Mouse (Mus musculus): ENCODE results near the gene Gm28729. TPM values are rescaled to one million over a fixed set of nuclear protein-coding genes. Genes with fewer than 3 reads are reported as not detected.
"Not testable (repeated sequence)": the region's sequence is repeated elsewhere in the genome, so short reads cannot be mapped to it uniquely, and the experiment has no call there.

Gm28729 gene
- polyA plus RNA-seq, 1 experiment from 2014 or later = not detected

- Histone ChIP-seq H3K9ac (peak overlapping the region; percentile 67), H3K27ac (replicated peaks) (0 out of 2 replicates have a peak overlapping the region, but pooled peaks have one; percentile 15)
Observed at GRCm38 (mm10) chr9:96536895-96537614, 12.0 kb upstream of the Gm28729 start.

GRCm38 (mm10) chr9:96536093-96536492, 11.0 kb upstream of the Gm28729 start:
- not testable (repeated sequence) for ATAC-seq (ENCODE audit: low read depth); H3K4me2 ChIP-seq; H3K9me3 ChIP-seq; H3K4me3 ChIP-seq; H3K36me3 ChIP-seq; H3K27ac ChIP-seq (replicated peaks); H3K27me3 ChIP-seq; H3K9ac ChIP-seq
- 89% methylated on average over 4 of the region's 4 CpGs for WGBS
- peaks cover 12% of the 10 kb centered on the region for H3K4me1 ChIP-seq (replicated peaks)

More at GRCm38 (mm10) chr9:96536895-96537614, 12.0 kb upstream of the Gm28729 start:
- H3K4me3 ChIP-seq = peak overlapping the region; percentile 34
- peak; percentile 76 for ATAC-seq (ENCODE audit: low read depth)
- peaks cover 11% of the 10 kb centered on the region for H3K4me1 ChIP-seq (replicated peaks)
- peaks cover 12% of the 10 kb centered on the region for H3K36me3 ChIP-seq
- no peaks in the 10 kb centered on the region for H3K9me3 ChIP-seq
- WGBS = 22% methylated on average over 37 of the region's 37 CpGs
- H3K4me2 ChIP-seq = peak overlapping the region; percentile 60
- H3K27me3 ChIP-seq = no peaks in the 10 kb centered on the region

GRCm38 (mm10) chr9:96535431-96535830, 10.4 kb upstream of the Gm28729 start:
- Histone ChIP-seq H3K27me3 (no peaks in the 10 kb centered on the region), H3K4me1 (replicated peaks) (peaks cover 18% of the 10 kb centered on the region), H3K4me3 (no peak overlapping the region), H3K9ac (no peak overlapping the region), H3K27ac (replicated peaks) (no peak overlapping the region), H3K9me3 (no peaks in the 10 kb centered on the region), H3K36me3 (no peaks in the 10 kb centered on the region), H3K4me2 (no peak overlapping the region)
- ATAC-seq (ENCODE audit: low read depth) = no peak
- WGBS = 89% methylated on average over 6 of the region's 6 CpGs

- Histone ChIP-seq H3K9me3 (no peaks in the 10 kb centered on the region), H3K36me3 (no peaks in the 10 kb centered on the region), H3K27me3 (no peaks in the 10 kb centered on the region), H3K4me3 (no peak overlapping the region), H3K4me1 (replicated peaks) (peaks cover 26% of the 10 kb centered on the region), H3K9ac (no peak overlapping the region), H3K27ac (replicated peaks) (no peak overlapping the region), H3K4me2 (no peak overlapping the region)
- WGBS = 92% methylated on average over 4 of the region's 4 CpGs
- no peak for ATAC-seq (ENCODE audit: low read depth)
Observed at GRCm38 (mm10) chr9:96534256-96534655, 9.2 kb upstream of the Gm28729 start.

GRCm38 (mm10) chr9:96533476-96533875, 8.4 kb upstream of the Gm28729 start:
- H3K36me3 ChIP-seq = no peaks in the 10 kb centered on the region
- H3K9ac ChIP-seq = no peak overlapping the region
- H3K4me2 ChIP-seq = no peak overlapping the region
- H3K4me1 ChIP-seq (replicated peaks) = peaks cover 26% of the 10 kb centered on the region
- WGBS = 81% methylated on average over 6 of the region's 6 CpGs
- H3K27me3 ChIP-seq = no peaks in the 10 kb centered on the region
- ATAC-seq (ENCODE audit: low read depth) = no peak
- no peak overlapping the region for H3K4me3 ChIP-seq
- no peaks in the 10 kb centered on the region for H3K9me3 ChIP-seq
- H3K27ac ChIP-seq (replicated peaks) = no peak overlapping the region

- Histone ChIP-seq H3K4me3 (no peak overlapping the region), H3K27me3 (no peaks in the 10 kb centered on the region), H3K9me3 (no peaks in the 10 kb centered on the region), H3K36me3 (no peaks in the 10 kb centered on the region), H3K4me1 (replicated peaks) (peaks cover 25% of the 10 kb centered on the region), H3K27ac (replicated peaks) (no peak overlapping the region), H3K9ac (no peak overlapping the region), H3K4me2 (no peak overlapping the region)
- no peak for ATAC-seq (ENCODE audit: low read depth)
- 84% methylated on average over 4 of the region's 4 CpGs for WGBS
Observed at GRCm38 (mm10) chr9:96532531-96532930, 7.5 kb upstream of the Gm28729 start.

- Histone ChIP-seq H3K4me2 (peak overlapping the region; percentile 46), H3K36me3 (no peaks in the 10 kb centered on the region), H3K4me3 (peak overlapping the region; percentile 21), H3K27ac (replicated peaks) (0 out of 2 replicates have a peak overlapping the region, but pooled peaks have one; percentile 23), H3K4me1 (replicated peaks) (peaks cover 14% of the 10 kb centered on the region), H3K9ac (no peak overlapping the region), H3K27me3 (no peaks in the 10 kb centered on the region; the same call in 1 of the 2 replicates), H3K9me3 (no peaks in the 10 kb centered on the region)
- 19% methylated on average over 11 of the region's 11 CpGs for WGBS
- ATAC-seq (ENCODE audit: low read depth) = peak; percentile 78; the same call in 1 of the 2 replicates
Observed at GRCm38 (mm10) chr9:96530674-96531081, 5.6 kb upstream of the Gm28729 start.

GRCm38 (mm10) chr9:96529961-96530673, 5.1 kb upstream of the Gm28729 start:
- Histone ChIP-seq H3K4me1 (replicated peaks) (peaks cover 14% of the 10 kb centered on the region), H3K9ac (no peak overlapping the region), H3K4me2 (peak overlapping the region; percentile 46), H3K4me3 (peak overlapping the region; percentile 21), H3K27ac (replicated peaks) (0 out of 2 replicates have a peak overlapping the region, but pooled peaks have one; percentile 13), H3K9me3 (no peaks in the 10 kb centered on the region), H3K36me3 (no peaks in the 10 kb centered on the region), H3K27me3 (no peaks in the 10 kb centered on the region; the same call in 1 of the 2 replicates)
- 47% methylated on average over 10 of the region's 10 CpGs for WGBS
- ATAC-seq (ENCODE audit: low read depth) = no peak

- H3K36me3 ChIP-seq = no peaks in the 10 kb centered on the region
- no peak overlapping the region for H3K9ac ChIP-seq
- H3K4me3 ChIP-seq = no peak overlapping the region
- H3K4me2 ChIP-seq = no peak overlapping the region
- H3K27me3 ChIP-seq = no peaks in the 10 kb centered on the region; the same call in 1 of the 2 replicates
- H3K4me1 ChIP-seq (replicated peaks) = peaks cover 13% of the 10 kb centered on the region
- 89% methylated on average over 4 of the region's 4 CpGs for WGBS
- no peaks in the 10 kb centered on the region for H3K9me3 ChIP-seq
- H3K27ac ChIP-seq (replicated peaks) = no peak overlapping the region
- ATAC-seq (ENCODE audit: low read depth) = no peak
Observed at GRCm38 (mm10) chr9:96526011-96526410, 947 bp upstream of the Gm28729 start.

- Histone ChIP-seq H3K9ac (no peak overlapping the region), H3K36me3 (no peaks in the 10 kb centered on the region), H3K4me2 (no peak overlapping the region), H3K4me3 (no peak overlapping the region), H3K4me1 (replicated peaks) (no peaks in the 10 kb centered on the region), H3K27ac (replicated peaks) (no peak overlapping the region), H3K9me3 (no peaks in the 10 kb centered on the region), H3K27me3 (no peaks in the 10 kb centered on the region; the same call in 1 of the 2 replicates)
- WGBS = 86% methylated on average over 5 of the region's 5 CpGs
- ATAC-seq (ENCODE audit: low read depth) = no peak
Observed at GRCm38 (mm10) chr9:96523148-96523547, 1.9 kb downstream of the Gm28729 start.

GRCm38 (mm10) chr9:96521574-96521973, 3.5 kb downstream of the Gm28729 start:
- H3K9ac ChIP-seq; H3K36me3 ChIP-seq; H3K4me2 ChIP-seq; H3K27me3 ChIP-seq; H3K4me1 ChIP-seq (replicated peaks); H3K27ac ChIP-seq (replicated peaks); ATAC-seq (ENCODE audit: low read depth); H3K9me3 ChIP-seq; H3K4me3 ChIP-seq: not testable (repeated sequence)
- WGBS = 93% methylated on average over 2 of the region's 2 CpGs

- ATAC-seq (ENCODE audit: low read depth) = no peak
- H3K27ac ChIP-seq (replicated peaks) = no peak overlapping the region
- no peak overlapping the region for H3K4me2 ChIP-seq
- H3K9ac ChIP-seq = no peak overlapping the region
- no peaks in the 10 kb centered on the region for H3K36me3 ChIP-seq
- no peaks in the 10 kb centered on the region for H3K27me3 ChIP-seq
- H3K4me1 ChIP-seq (replicated peaks) = no peaks in the 10 kb centered on the region
- H3K9me3 ChIP-seq = no peaks in the 10 kb centered on the region
- no peak overlapping the region for H3K4me3 ChIP-seq
- whole genome bisulfite sequencing = 33% methylated on average over 4 of the region's 4 CpGs
Observed at GRCm38 (mm10) chr9:96517429-96517828, 7.6 kb downstream of the Gm28729 start.

Data from neural tube, embryonic 13.5 days (tissue).